Mouse (Mus musculus): ENCODE data around the gene Dcaf10. TPM values are rescaled to one million over a fixed set of nuclear protein-coding genes. Genes with fewer than 3 reads are reported as not detected.
A peak's percentile ranks its signal among the peaks of the same experiment; 100 is the strongest.
"Not testable (repeated sequence)": the region's sequence is repeated elsewhere in the genome, so short reads cannot be mapped to it uniquely, and the experiment has no call there.

Dcaf10 gene
- 10 to 100 TPM in 2 of 4 experiments, 1 to 10 TPM in 2; 8.3 to 10.5 (median 9.8) TPM for total RNA-seq (2022)

DNA sequence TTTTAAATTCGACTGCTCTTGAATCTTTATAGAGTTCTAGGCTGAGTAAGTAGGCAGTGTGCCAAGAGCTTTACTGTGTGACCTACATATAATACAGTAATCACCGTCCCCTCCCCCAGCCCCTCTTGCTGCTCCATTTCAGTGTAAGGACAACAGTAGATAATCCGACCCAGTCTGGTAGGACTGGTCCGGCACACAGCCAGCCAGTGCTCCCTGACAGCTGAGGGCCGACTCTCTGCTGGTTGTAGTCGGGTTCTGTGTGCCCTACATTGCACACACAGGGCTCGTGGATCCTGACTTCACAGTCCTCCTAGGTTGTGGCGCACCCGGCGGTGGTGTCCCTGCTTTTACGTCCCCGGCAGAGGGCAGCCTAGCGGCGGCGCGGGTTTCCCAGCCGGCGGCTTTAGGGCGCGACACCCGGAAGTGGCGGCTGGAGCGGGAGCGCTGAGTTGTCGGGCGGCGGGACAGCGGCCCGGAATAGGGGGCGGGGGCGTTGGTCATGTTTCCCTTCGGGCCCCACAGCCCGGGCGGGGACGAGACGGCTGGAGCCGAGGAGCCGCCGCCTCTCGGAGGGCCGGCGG lies at the start of gene Dcaf10:
Dcaf10 (plus strand) TSS at position 433 of the 581 bp plus-strand sequence.
- DNase-seq (ENCODE audit: low spot score in 2 of 2) = peak; percentile 86 to 87

DNA sequence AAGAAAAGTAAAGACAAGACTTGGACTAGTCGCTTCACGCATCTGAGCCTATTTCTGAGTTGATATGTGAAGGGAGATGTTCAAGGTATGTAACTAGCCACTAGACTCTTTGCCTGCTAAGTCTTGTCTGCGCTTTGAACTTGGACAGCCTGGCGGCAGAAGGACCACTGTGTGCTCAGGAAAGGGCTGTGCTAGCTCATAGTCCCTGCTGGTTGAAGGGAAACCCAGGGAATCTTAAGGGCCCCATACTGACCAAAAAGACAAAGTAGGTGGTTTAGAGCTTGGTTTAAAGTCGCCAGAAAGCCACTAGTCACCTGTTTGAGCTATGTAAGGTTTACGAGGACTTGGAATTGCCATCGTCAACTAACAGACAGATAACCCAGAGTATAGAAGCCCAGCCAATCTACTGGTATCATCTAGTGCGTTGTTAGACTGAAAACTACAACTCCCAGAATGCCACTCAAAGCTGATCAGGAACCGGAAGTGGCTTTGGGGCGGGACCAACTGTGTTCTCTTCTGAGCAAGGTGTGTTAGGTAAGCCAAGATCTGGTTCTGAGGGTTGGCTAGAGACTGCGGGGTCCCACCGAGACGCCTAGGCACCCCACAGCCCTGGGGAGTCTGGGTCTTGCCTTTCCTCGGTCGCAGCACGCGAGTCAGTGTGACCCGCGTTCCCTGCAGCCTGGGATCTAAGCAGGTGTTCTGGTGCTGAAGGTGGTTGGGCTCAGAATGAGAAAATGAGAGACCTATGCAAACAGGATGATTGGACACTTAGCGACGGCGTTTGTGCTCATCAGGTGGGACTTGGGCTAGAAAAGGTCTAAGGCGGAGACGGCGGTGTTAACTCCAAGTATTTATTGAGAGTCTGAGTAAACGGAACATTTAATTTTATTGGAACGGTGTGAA lies 45.0 kb upstream of the Dcaf10 start, which contains the start of gene Trmt10b:
Trmt10b (plus strand) TSS at position 466 of the 903 bp plus-strand sequence.
- peak; percentile 45 to 57 for DNase-seq (ENCODE audit: low spot score in 2 of 2)

DNA sequence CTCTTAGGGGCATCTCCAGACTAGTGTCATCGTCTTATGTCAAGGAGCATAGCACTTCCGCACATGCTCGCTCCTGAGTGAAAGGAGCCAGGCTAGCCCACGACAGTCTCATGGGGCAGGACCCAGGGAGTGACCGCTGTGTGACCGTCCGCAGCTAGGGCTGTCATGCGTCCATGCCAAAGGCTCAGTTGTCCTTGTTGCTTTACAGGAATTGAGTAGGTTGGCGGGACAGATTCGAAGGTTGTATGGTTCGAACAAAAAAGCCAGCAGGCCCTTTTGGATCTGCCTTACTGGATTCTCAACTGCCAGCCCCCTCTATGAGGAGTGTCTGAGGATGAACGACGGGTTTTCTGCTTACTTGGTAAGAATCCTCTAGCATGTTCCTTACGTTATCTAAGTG lies 36.4 kb upstream of the Dcaf10 start:
- DNase-seq (ENCODE audit: low spot score in 2 of 2) = no peak

DNA sequence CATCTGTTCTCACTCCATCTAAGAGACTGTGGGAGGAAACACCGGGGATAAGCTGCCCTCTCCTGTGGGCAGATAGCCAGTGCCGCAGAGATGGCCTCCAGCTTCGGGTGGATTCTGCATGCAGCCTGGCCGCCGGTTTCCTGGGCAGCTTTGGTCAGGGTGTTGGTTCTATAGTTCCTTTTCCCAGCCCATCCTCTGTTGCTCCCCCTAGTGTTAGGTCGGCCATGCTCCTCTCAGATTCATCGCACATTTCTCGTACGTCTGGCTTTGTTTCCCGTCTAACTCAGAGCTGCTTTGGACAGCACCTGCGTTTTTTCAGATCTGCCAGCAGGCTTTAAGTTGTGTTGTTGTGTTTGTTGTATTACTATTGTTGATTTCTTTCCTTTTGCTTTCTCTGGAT lies 33.9 kb upstream of the Dcaf10 start:
- DNase-seq (ENCODE audit: low spot score in 2 of 2) = no peak

DNA sequence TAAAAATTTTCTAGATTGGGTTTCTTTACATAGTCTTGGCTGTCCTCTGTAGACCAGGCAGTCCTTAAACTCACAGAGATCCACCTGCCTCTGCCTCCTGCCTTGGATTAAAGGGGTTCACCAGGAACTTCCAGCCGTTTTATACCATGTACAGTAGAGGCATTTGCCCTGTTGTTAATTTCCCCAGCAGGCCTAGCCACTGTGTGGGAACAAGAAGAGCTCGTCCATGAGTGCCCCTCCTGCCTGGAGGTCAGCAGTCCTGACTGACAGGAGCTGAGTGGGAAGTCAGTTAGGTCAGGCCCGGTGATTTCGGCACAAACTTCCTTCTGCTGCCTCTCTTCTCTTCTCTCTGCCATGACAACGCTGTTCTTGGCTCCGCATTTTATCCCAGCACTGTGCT lies 33.3 kb upstream of the Dcaf10 start:
- DNase-seq (ENCODE audit: low spot score in 2 of 2) = no peak

DNA sequence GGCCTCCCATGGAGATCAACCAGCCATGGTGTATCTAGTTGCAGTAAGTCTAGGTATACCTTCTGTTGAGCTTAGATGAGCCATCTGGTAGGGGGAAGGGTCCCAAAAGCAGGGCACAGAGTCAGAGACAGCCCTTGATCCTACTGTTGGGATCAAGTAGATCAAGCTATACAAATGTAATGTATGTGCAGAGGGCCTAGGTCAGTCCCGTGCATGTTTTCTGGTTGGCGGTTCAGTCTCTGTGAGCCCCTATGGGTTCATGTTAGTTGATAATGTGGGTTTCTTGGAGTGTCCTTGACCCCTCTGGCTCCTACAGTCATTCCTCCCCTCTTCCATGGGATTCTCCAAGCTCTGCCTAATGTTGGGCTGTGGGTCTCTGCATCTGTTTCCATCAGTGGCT lies 30.8 kb upstream of the Dcaf10 start:
- DNase-seq (ENCODE audit: low spot score in 2 of 2) = no peak

DNA sequence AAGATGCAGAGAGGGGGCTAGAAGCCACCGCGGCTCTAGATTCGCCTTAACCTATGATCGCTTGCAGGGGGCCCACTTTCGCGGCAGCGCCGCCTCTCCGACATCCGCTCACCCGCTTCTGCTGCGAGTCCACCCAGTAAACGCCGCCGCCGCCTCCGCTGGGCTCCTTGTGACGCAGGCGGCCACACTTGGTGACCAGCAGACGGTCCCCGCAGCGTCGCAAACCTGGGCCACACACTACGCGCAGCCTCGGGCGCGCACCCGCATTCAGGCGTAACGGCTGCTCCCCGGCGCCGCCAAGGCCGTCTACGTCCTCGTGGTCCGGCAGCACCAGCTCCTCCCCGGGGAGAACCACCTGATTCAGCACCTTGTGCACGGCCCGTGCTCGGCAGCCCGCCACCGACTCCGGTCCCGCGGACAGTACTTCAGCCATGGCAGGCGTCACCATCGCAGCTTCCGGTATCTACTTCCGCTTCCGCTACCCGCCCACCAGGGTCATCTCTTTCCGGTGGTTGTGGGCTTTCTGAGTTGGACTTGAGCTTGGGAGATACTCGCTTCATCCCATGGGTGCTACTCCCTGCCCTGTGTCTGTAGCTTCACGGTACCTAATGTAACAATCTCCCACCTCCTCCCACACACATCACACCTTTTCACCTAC lies 21.6 kb upstream of the Dcaf10 start:
- DNase-seq (ENCODE audit: low spot score in 2 of 2) = peak; percentile 75 to 85

DNA sequence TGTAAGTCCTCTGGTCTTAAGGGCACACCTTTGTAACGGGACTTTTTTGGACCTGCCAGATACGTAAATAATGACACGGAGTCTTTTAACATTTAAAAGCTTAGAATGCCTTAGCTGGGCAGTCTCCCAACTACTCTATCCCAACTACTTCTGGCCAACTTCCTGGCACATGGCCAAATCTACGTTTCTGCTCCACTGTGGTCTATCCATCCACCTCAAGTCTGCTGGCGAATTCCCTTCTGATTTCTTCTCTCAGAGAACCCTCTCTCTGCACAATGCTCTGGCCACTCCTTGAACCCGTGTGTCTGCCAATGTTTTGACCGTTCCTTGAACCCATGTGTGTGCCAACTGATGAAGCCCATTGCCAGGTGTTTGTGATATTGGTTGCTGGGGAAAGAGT lies 10.8 kb upstream of the Dcaf10 start:
- DNase-seq (ENCODE audit: low spot score in 2 of 2) = no peak

DNA sequence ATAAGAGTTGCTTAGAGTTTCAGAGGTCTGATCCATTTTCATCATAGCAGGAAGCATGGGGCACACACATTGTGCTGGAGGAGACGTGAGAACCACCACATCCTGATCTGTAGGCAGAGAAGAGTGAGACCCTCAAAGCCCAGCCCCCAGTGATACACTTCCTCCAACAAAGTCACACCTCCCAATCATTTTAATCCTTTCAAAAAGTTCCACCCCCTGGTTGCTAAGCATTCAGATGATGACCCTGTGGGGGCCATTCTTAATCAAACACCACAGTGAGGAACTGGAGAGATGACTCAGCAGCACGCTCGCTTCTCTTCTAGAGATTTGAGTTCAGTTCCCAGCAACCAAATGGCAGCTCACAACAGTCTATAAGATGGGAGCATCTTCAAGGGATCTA lies 9.4 kb upstream of the Dcaf10 start:
- no peak for DNase-seq (ENCODE audit: low spot score in 2 of 2)

DNA sequence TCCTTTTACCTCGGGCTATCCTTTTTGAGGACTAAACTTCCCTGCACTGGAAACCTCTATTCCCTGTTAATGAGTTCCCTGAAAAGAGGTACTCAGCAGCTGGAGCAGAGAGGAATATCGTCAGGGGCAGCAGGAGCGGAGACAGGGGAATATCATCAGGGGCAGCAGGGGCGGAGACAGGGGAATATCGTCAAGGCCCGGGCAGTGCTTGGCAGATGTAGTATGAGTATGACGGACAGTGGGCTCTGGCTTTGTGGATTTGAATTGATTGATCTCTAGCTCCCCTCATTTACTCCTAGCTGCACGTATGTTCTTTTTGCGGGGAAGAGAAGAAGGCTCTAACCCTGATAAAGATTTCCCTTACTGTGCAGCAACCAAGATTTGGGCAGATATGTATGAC lies 675 bp upstream of the Dcaf10 start:
- DNase-seq (ENCODE audit: low spot score in 2 of 2) = no peak

DNA sequence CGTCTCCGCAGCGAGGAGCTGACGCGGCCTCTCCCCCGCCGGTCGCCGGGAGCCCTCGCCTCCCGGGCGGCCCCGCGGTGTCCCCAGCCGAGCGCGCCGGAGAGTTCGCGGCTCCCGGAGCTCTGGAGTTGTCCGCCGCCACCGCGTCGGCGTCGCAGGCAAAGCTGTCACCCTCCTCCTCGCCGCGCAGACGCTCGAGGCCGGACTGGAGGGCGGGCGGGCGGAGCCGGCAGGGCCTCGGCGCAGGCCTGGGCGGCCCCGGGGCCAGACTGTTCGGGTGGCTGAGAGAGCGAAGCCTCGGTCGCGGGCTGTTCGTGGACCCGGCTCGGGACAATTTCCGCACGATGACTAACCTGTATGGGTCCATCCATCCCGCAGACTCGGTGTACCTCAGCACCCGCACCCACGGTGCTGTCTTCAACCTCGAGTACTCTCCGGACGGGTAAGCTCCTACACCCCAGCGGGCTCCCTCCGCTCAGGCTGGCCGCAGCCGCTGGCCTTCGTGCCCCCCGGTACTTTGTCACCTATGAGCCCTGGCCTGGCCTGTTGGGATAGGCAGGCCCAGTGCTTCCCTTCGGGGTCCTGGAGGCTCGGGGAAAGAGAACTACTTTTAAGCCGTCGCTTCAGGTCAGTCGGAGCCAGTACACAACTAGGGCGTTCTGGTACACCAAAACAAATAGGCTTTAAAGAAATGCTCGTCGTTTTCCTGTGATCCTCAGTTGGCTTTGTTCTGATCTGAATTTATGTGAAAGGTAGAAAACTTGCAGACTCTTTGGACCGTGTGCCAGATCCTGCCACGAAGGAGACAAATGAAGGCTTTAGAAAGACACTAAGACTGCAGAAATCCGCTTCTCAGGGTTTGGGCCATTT lies 620 bp downstream of the Dcaf10 start, which contains the start of gene Exosc3:
Exosc3 (minus strand) TSS at position 447 of the 870 bp plus-strand sequence.
- peak in 1 of 2 experiments; percentile 16 for DNase-seq (ENCODE audit: low spot score in 2 of 2)

DNA sequence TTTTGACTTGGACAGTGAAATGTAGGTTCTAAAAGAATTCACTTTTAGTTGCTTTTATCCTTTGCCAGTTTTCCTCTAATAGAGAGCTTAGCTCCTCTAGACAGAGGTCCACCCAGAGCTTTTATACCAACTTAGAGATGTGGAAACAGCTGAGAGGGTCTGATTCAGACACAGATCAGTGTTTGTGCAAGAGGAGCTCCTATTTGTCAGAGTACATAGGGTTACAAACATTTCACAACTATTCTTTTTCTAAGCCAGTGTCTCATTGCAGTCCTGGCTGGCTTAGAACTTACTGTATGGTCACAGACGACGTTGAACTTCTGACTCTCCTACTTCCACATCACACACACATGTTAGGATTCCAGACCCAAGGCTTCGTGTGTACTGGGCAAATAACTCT lies 14.8 kb downstream of the Dcaf10 start:
- DNase-seq (ENCODE audit: low spot score in 2 of 2) = no peak

DNA sequence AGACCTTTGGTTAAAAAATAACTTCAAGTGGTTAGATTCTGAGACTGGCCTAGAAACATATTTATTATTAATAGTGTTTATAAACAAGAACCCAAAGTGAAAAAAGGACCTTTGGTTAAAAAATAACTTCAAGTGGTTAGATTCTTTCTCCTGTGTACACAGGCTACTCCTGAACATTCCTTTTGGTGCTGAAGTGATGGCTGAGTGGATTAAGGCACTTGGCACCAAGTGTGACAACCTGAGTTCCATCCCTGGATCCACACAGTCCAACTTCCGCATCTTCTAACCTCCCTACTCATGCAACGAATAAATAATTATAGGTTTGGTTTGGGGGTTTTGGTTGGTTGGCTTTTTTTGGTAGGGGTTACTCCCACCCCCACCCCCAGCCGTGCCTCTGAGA lies 29.4 kb downstream of the Dcaf10 start:
- no peak for DNase-seq (ENCODE audit: low spot score in 2 of 2)

DNA sequence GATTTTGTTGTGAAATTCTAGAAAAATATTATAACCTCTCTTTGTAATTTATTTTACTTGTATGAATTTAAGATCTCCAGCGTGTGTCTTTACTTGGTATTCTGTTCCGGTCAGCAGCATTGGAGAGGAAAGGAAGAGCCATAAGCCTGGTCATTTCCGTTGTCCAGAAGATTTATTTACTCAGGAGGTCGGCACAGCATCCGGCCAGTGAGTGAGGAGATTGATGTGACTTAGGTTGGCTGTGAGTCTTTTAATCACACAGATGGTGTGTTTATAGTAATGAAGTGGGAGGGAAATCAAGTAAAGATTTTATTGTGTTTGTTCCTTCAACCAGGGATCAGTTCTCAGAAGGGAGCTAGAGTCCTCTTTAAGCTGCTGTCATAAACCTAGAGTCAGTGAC lies 33.0 kb downstream of the Dcaf10 start:
- no peak for DNase-seq (ENCODE audit: low spot score in 2 of 2)

DNA sequence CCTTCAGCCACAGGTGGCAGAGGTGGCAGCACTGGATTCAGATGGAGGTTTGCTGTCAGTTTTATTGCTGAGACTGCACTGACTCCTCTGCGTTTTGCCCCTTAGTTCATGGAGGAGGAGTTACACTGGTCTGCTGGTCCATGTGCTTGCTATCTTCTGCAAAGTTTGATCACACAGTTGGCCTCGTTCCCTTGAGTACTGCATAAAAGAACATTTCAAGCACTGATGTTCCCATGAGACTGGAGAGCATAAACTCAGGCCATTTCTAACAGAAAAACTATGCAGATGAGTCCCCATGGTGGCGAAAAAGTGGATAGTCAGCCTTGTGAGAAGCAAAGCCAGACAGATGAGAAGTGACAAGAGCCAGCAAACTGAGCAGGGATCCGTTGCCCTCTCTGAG lies 34.7 kb downstream of the Dcaf10 start:
- DNase-seq (ENCODE audit: low spot score in 2 of 2) = no peak

DNA sequence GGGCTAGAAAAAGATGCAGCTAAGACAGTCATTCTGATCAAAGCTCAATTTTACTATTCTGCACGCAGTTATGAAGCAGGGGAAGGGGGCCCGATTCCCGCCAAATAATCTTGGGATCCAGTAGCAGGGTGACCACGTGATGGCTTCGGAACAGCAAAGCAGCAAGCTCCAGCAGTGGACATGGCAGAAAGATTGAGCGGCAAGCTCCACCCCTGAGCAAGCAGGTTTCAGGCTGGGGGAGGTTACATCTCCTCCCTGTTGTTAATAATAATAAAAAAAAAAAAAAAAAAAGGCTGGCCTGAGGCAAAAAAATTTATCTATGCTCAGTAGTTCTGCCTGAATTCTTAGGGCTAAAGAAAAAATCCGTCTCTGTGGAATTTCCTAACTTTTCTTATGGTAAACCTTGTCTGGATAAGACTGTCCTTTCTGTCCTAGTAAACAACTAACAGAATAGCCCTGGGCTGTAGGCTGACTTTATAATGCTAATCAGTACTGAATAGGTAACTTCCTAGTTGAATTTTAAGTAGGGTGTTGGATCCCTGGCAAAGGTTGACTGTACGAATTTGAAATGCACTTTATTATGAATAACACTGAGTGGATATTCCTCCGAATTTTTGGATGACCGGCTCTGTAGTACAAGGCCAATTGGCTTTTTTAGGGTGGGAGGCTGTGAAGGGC lies 39.1 kb downstream of the Dcaf10 start:
- DNase-seq (ENCODE audit: low spot score in 2 of 2) = not testable (repeated sequence)

DNA sequence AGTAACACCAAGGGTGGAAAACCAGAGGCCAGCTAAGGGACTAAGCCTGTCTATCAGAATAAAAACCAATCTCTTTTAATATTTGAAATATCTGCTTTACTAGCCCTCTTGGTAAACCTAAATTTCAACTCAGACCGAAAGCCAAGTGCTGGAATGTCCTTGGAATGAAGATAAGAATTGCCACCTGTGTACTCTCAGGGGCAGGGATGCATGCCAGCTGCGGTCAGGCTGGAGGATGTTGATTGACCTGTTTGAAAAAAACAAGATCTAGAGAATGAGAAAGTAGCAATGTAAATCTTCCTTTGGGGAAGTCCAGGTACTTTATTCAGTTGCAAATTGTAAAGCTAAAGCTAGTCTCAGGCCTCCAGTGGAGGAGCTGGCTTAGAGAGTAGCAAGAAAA lies 40.2 kb downstream of the Dcaf10 start:
- DNase-seq (ENCODE audit: low spot score in 2 of 2) = not testable (repeated sequence)

DNA sequence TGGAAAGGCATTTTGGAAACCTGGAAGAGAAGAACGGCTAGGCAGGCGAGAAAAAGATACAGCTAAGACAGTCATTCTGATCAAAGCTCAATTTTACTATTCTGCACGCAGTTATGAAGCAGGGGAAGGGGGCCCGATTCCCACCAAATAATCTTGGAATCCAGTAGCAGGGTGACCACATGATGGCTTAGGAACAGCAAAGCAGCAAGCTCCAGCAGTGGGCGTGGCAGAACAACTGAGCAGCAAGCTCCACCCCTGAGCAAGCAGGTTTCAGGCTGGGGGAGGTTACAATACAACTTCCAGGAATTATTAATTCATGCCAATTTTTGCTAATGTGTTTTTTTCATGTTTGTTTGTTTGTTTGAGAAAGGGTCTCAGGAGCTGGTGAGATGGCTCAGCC lies 45.4 kb downstream of the Dcaf10 start:
- not testable (repeated sequence) for DNase-seq (ENCODE audit: low spot score in 2 of 2)

DNA sequence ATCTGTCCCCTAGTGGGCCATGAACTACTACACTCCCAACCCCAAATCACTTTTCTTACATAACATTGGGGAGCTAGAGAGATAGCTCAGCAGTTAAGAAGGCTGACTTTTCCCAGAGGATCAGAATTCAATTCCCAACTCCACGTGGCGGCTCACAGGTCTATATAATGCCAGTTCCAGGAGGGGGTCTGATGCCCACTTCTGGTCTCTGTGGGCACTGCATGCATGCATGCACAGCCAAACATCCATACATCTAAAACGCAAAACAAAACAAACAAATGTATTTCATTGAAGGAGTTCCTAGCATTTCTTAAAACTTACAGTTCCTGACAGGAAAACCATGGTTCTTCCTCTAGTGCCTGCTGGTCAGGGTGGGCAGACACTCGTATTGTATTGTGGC lies 50.2 kb downstream of the Dcaf10 start:
- no peak for DNase-seq (ENCODE audit: low spot score in 2 of 2)

DNA sequence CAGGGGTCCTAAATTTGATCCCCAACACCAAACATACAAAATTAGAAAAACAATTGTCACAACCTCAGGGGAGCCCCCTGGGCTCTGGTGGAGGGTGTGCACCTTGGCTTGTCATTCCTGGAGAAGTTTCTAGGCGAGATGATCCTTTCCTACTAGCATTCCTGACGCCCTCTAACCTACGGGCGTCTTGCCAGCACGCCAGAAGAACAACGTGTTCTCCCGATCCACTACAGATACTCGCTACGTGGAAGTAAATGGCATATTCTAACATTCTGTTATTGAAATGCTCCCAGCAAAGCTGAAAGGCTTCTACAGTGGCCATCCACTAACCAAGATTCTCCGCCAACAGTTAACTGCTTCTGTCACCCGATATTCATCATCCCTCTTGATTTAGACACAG lies 50.7 kb downstream of the Dcaf10 start:
- no peak for DNase-seq (ENCODE audit: low spot score in 2 of 2)

DNA sequence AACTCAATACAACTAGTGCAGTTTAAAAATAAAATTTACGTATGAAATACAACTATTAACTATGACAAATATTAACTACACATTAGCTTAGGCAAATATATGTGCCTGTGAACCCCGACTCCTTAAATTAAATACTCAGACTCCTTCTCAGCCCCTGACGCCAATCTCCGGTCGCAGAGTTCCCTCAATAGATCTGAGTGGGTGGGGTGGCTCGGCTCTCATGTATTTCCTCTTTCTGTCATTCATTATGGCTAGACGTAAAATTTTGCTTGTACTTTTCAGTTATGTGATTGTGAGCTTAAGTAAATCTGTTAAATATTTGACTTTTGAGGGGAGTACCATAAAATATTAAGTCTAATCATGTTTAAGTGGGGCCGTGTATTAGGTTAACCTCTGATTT lies 51.1 kb downstream of the Dcaf10 start:
- DNase-seq (ENCODE audit: low spot score in 2 of 2) = no peak
